Mouse (Mus musculus) hindbrain, embryonic 12.5 days (tissue): ENCODE measurements around the gene Olfr303. TPM values are rescaled to one million over a fixed set of nuclear protein-coding genes. Genes with fewer than 3 reads are reported as not detected.
"Not testable (repeated sequence)": the region's sequence is repeated elsewhere in the genome, so short reads cannot be mapped to it uniquely, and the experiment has no call there.

ENCODE experiments used
- ATAC-seq: fragments of 200-750 bp; cut with Nextera tagmentation; 2 replicates; pipeline ENCODE4 v1.8.0; 2017; ENCODE audit warnings: moderate TSS enrichment; ENCODE audit not compliant: low FRiP score
- H3K27ac ChIP-seq: fragments of 300-500 bp; sonication (generic); 2 replicates; pipeline ENCODE4 v1.5.1; 2016; ENCODE audit warnings: mild to moderate bottlenecking
- H3K27me3 ChIP-seq: fragments of 300-500 bp; sonication (generic); 2 replicates; pipeline ENCODE4 v1.6.1; 2016; ENCODE audit warnings: mild to moderate bottlenecking
- H3K36me3 ChIP-seq: fragments of 300-500 bp; sonication (generic); 2 replicates; pipeline ENCODE4 v1.6.1; 2016; ENCODE audit warnings: mild to moderate bottlenecking
- H3K4me1 ChIP-seq: fragments of 300-500 bp; sonication (generic); 2 replicates; pipeline ENCODE4 v1.6.1; 2016
- H3K4me2 ChIP-seq: fragments of 300-500 bp; sonication (generic); replicated peaks from 2 replicates; pipeline ENCODE4 v1.6.1; 2016; ENCODE audit warnings: mild to moderate bottlenecking
- H3K4me3 ChIP-seq: fragments of 300-500 bp; sonication (generic); 2 replicates; pipeline ENCODE4 v1.5.1; 2016; ENCODE audit warnings: mild to moderate bottlenecking
- H3K9ac ChIP-seq: fragments of 300-500 bp; sonication (generic); 2 replicates; pipeline ENCODE4 v1.6.1; 2016; ENCODE audit warnings: mild to moderate bottlenecking, moderate library complexity
- H3K9me3 ChIP-seq: fragments of 300-500 bp; sonication (generic); replicated peaks from 2 replicates; pipeline ENCODE4 v1.6.1; 2016; ENCODE audit warnings: mild to moderate bottlenecking
- WGBS: fragments of 180-500 bp; shearing (Covaris S2); methylation state at CpG from one replicate; pipeline ENCODE4 v1.1.7; 2016; 5-methylcytosine and 5-hydroxymethylcytosine counted together
- polyA plus RNA-seq: library from polyadenylated mRNA; unstranded; fragments of >200 nt; fragmentation: Nextera tagmentation; extraction: Ambion mirVana; gene quantifications from 2 replicates; pipeline ENCODE4 v1.2.1, GENCODE M21; 2016

Gene Olfr303
- not detected in 2 replicates for polyA plus RNA-seq

DNA sequence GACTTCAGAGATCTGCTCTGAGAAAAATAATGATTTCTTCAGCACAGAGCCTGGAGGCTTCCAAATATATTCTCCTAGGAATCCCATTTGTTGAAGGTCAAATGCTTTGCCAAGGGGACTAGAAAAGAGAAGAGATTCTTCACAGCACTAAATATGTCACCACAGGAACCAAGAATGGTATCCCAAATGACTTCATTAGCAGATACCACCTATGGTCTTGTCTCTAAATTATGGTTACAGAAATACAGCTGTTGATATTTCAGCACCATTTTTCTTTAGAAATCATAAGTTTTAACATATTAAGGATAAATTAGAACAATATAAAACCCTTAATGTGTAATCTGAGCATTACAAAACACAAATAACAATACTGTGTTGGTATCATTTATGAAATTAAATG, at the start of gene Olfr303:
Olfr303 (minus strand) TSS at position 101 of the 400 bp plus-strand sequence.
- Histone ChIP-seq H3K4me2 (no peak within 1 kb of the TSS), H3K9me3 (no peaks in the 10 kb centered on the region)
- no peak for ATAC-seq

GRCm38 (mm10) chr7:86403546-86403945, 6.0 kb upstream of the Olfr303 start, which contains the start of gene Olfr301:
Gene Olfr301 (plus strand): TSS chr7:86403846.
- no peak within 1 kb of the TSS for H3K27ac ChIP-seq
- H3K27me3 ChIP-seq = no peaks in the 10 kb centered on the region
- H3K4me1 ChIP-seq = no peaks in the 10 kb centered on the region
- H3K4me2 ChIP-seq = no peak within 1 kb of the TSS
- H3K9ac ChIP-seq = no peak within 1 kb of the TSS
- no peak for ATAC-seq
- H3K4me3 ChIP-seq = no peak within 1 kb of the TSS
- WGBS = 89% methylated on average over 2 of the region's 2 CpGs
- no peaks in the 10 kb centered on the region for H3K36me3 ChIP-seq
- H3K9me3 ChIP-seq = no peaks in the 10 kb centered on the region

More for the DNA sequence above, at the start of gene Olfr303:
- no peak within 1 kb of the TSS for H3K4me3 ChIP-seq
- no peak within 1 kb of the TSS for H3K27ac ChIP-seq
- no peaks in the 10 kb centered on the region for H3K36me3 ChIP-seq
- H3K27me3 ChIP-seq = no peaks in the 10 kb centered on the region
- no peak within 1 kb of the TSS for H3K9ac ChIP-seq
- H3K4me1 ChIP-seq = no peaks in the 10 kb centered on the region

GRCm38 (mm10) chr7:86386558-86386957, 11.0 kb downstream of the Olfr303 start, which contains the start of gene Olfr304:
Gene Olfr304 (minus strand): TSS chr7:86386658.
- no peaks in the 10 kb centered on the region for H3K9me3 ChIP-seq
- no peak for ATAC-seq

DNA sequence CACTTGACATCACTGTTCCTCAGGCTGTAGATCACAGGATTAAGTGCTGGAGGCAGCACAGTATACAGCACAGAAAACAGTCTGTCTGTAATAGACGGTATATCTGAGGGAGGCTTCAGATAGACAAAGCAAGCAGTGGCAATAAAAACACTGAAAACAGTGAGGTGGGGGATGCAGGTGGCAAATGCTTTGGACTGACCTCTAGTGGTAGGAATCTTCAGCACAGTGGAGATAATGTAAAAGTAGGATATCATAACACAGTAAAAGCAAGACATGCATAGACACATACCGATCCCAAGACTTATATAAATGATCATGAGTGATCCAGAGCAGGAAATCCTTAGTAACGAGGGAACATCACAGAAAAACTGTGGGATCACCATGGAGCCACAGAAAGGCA, 11.8 kb downstream of the Olfr303 start:
- H3K27ac ChIP-seq = no peak overlapping the region
- no peaks in the 10 kb centered on the region for H3K36me3 ChIP-seq
- H3K9me3 ChIP-seq = no peaks in the 10 kb centered on the region
- no peak overlapping the region for H3K4me3 ChIP-seq
- WGBS = 82% methylated on average over 3 of the region's 3 CpGs
- no peak overlapping the region for H3K9ac ChIP-seq
- no peak for ATAC-seq
- no peaks in the 10 kb centered on the region for H3K4me1 ChIP-seq
- no peak overlapping the region for H3K4me2 ChIP-seq
- no peaks in the 10 kb centered on the region for H3K27me3 ChIP-seq

More at GRCm38 (mm10) chr7:86386558-86386957, 11.0 kb downstream of the Olfr303 start, which contains the start of gene Olfr304:
- Histone ChIP-seq H3K4me2 (no peak within 1 kb of the TSS), H3K36me3 (no peaks in the 10 kb centered on the region), H3K9ac (no peak within 1 kb of the TSS), H3K4me1 (no peaks in the 10 kb centered on the region), H3K27ac (no peak within 1 kb of the TSS), H3K27me3 (no peaks in the 10 kb centered on the region), H3K4me3 (no peak within 1 kb of the TSS)
- 71% methylated on average over 1 of the region's 1 CpGs for WGBS

DNA sequence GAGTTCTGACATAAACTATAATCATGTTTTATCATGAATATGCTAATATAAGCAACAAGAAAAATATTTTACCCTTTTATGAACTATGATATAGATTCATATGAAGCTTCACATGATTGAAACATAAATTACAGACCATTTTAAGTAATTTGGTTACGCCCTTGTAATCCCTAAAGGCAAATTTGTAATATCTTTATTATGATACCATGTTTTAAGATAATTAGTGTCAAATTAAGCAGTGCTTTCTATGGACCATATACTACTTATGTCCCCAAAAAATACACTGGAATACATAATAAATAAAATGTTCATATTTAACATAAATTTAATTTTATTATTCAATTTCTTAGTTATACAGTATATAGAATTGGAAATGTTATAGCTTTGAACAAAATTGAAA, 30.8 kb downstream of the Olfr303 start, which contains the start of gene Olfr305:
Olfr305 (minus strand) TSS at position 101 of the 400 bp plus-strand sequence.
- WGBS = 79% methylated on average over 1 of the region's 1 CpGs
- ATAC-seq = no peak
- no peaks in the 10 kb centered on the region for H3K9me3 ChIP-seq

GRCm38 (mm10) chr7:86346296-86346695, 51.3 kb downstream of the Olfr303 start:
- H3K27ac ChIP-seq, H3K4me2 ChIP-seq, H3K4me3 ChIP-seq, H3K27me3 ChIP-seq, ATAC-seq, H3K4me1 ChIP-seq, H3K36me3 ChIP-seq, H3K9me3 ChIP-seq, H3K9ac ChIP-seq: not testable (repeated sequence)
- WGBS = 92% methylated on average over 9 of the region's 9 CpGs

More for the DNA sequence above, 30.8 kb downstream of the Olfr303 start, which contains the start of gene Olfr305:
- H3K36me3 ChIP-seq = no peaks in the 10 kb centered on the region
- H3K4me2 ChIP-seq = no peak within 1 kb of the TSS
- H3K4me1 ChIP-seq = no peaks in the 10 kb centered on the region
- H3K27me3 ChIP-seq = no peaks in the 10 kb centered on the region
- no peak within 1 kb of the TSS for H3K4me3 ChIP-seq
- H3K27ac ChIP-seq = no peak within 1 kb of the TSS
- H3K9ac ChIP-seq = no peak within 1 kb of the TSS

- H3K9ac ChIP-seq = no peak overlapping the region
- WGBS = 81% methylated on average over 3 of the region's 3 CpGs
- no peak overlapping the region for H3K4me2 ChIP-seq
- no peaks in the 10 kb centered on the region for H3K27me3 ChIP-seq
- no peaks in the 10 kb centered on the region for H3K36me3 ChIP-seq
- no peak overlapping the region for H3K27ac ChIP-seq
- no peak for ATAC-seq
- H3K4me3 ChIP-seq = no peak overlapping the region
- no peaks in the 10 kb centered on the region for H3K4me1 ChIP-seq
- H3K9me3 ChIP-seq = no peaks in the 10 kb centered on the region
Measured at GRCm38 (mm10) chr7:86344253-86344652, 53.3 kb downstream of the Olfr303 start.

GRCm38 (mm10) chr7:86342881-86343565, 54.6 kb downstream of the Olfr303 start:
- no peaks in the 10 kb centered on the region for H3K9me3 ChIP-seq
- H3K4me2 ChIP-seq = no peak overlapping the region
- H3K27me3 ChIP-seq = no peaks in the 10 kb centered on the region
- ATAC-seq = no peak
- H3K36me3 ChIP-seq = no peaks in the 10 kb centered on the region
- no peak overlapping the region for H3K9ac ChIP-seq
- H3K4me3 ChIP-seq = no peak overlapping the region
- no peaks in the 10 kb centered on the region for H3K4me1 ChIP-seq
- no peak overlapping the region for H3K27ac ChIP-seq
- 81% methylated on average over 14 of the region's 14 CpGs for WGBS

Other genes starting within 250 kb of the Olfr303 start
- gene Vmn2r75, start 226.0 kb downstream of the Olfr303 start, polyA plus RNA-seq = not detected in 2 replicates
- not detected in 2 replicates for gene Vmn2r76, start 151.5 kb downstream of the Olfr303 start, polyA plus RNA-seq
- not detected in 2 replicates for gene Olfr310, start 120.6 kb downstream of the Olfr303 start, polyA plus RNA-seq
- gene Olfr309, start 84.1 kb downstream of the Olfr303 start, polyA plus RNA-seq = not detected in 2 replicates
- not detected in 2 replicates for gene Olfr308, start 72.2 kb downstream of the Olfr303 start, polyA plus RNA-seq
- gene Olfr307, start 60.2 kb downstream of the Olfr303 start, polyA plus RNA-seq = not detected in 2 replicates
- not detected in 2 replicates for gene Olfr305, start 30.9 kb downstream of the Olfr303 start, polyA plus RNA-seq
- gene Olfr304, start 11.1 kb downstream of the Olfr303 start, polyA plus RNA-seq = not detected in 2 replicates
- gene Olfr301, start 6.1 kb upstream of the Olfr303 start, polyA plus RNA-seq = not detected in 2 replicates
- not detected in 2 replicates for gene Olfr299, start 62.1 kb upstream of the Olfr303 start, polyA plus RNA-seq
- gene Olfr298, start 94.7 kb upstream of the Olfr303 start, polyA plus RNA-seq = not detected in 2 replicates
- gene Olfr297, start 122.2 kb upstream of the Olfr303 start, polyA plus RNA-seq = not detected in 2 replicates
- gene Olfr295, start 186.1 kb upstream of the Olfr303 start, polyA plus RNA-seq = not detected in 2 replicates
- gene Olfr294, start 218.9 kb upstream of the Olfr303 start, polyA plus RNA-seq = not detected in 2 replicates